Mouse (Mus musculus) thymus, postnatal 25 days (tissue): ENCODE measurements around the gene B4galt1.

Source experiments
- DNase-seq: peaks from one replicate; pipeline ENCODE4 v3.0.0; 2022

B4galt1 gene

GRCm38 (mm10) chr4:40837451-40838285 lies 16.1 kb downstream of the B4galt1 start:
- peak; percentile 32 for DNase-seq

- DNase-seq: no peak
Observed at GRCm38 (mm10) chr4:40837008-40837407, 16.8 kb downstream of the B4galt1 start.

GRCm38 (mm10) chr4:40834872-40835271 lies 18.9 kb downstream of the B4galt1 start:
- no peak for DNase-seq

- no peak for DNase-seq
Observed at GRCm38 (mm10) chr4:40834232-40834786, 19.5 kb downstream of the B4galt1 start.

- peak; percentile 61 for DNase-seq
Observed at GRCm38 (mm10) chr4:40833381-40834231, 20.2 kb downstream of the B4galt1 start.

GRCm38 (mm10) chr4:40830530-40830929 lies 23.3 kb downstream of the B4galt1 start:
- no peak for DNase-seq

- DNase-seq: no peak
Observed at GRCm38 (mm10) chr4:40829654-40830400, 24.0 kb downstream of the B4galt1 start.

GRCm38 (mm10) chr4:40828910-40829309 lies 24.9 kb downstream of the B4galt1 start:
- no peak for DNase-seq

GRCm38 (mm10) chr4:40827926-40828325 lies 25.9 kb downstream of the B4galt1 start:
- no peak for DNase-seq

GRCm38 (mm10) chr4:40826810-40827209 lies 27.0 kb downstream of the B4galt1 start:
- no peak for DNase-seq

- DNase-seq: no peak
Observed at GRCm38 (mm10) chr4:40825981-40826380, 27.8 kb downstream of the B4galt1 start.

GRCm38 (mm10) chr4:40825146-40825545 lies 28.7 kb downstream of the B4galt1 start:
- no peak for DNase-seq

GRCm38 (mm10) chr4:40824505-40824904 lies 29.3 kb downstream of the B4galt1 start:
- DNase-seq: no peak

GRCm38 (mm10) chr4:40823664-40824063 lies 30.1 kb downstream of the B4galt1 start:
- DNase-seq: peak; percentile 53

- no peak for DNase-seq
Observed at GRCm38 (mm10) chr4:40823151-40823550, 30.7 kb downstream of the B4galt1 start.

GRCm38 (mm10) chr4:40821303-40822023 lies 32.3 kb downstream of the B4galt1 start:
- DNase-seq: no peak

- DNase-seq: no peak
Observed at GRCm38 (mm10) chr4:40820903-40821302, 32.9 kb downstream of the B4galt1 start.

GRCm38 (mm10) chr4:40820024-40820423 lies 33.8 kb downstream of the B4galt1 start:
- no peak for DNase-seq

- no peak for DNase-seq
Observed at GRCm38 (mm10) chr4:40819151-40819550, 34.7 kb downstream of the B4galt1 start.

GRCm38 (mm10) chr4:40818421-40818820 lies 35.4 kb downstream of the B4galt1 start:
- DNase-seq: no peak

- DNase-seq: no peak
Observed at GRCm38 (mm10) chr4:40817936-40818335, 35.9 kb downstream of the B4galt1 start.

GRCm38 (mm10) chr4:40815775-40816372 lies 37.9 kb downstream of the B4galt1 start:
- no peak for DNase-seq
